Mouse (Mus musculus) spleen, adult 2 months (tissue): ENCODE measurements around the gene Sez6l2. TPM values are rescaled to one million over a fixed set of nuclear protein-coding genes. Genes with fewer than 3 reads are reported as not detected.

Source experiments
- DNase-seq, 2 experiments: peaks; one replicate each; pipeline versions ENCODE4 v3.0.0 to v3.0.0-alpha.2; 2012 to 2021; ENCODE audit warnings: low spot score in 2 of 2, low read depth in 1 of 2
- H3K27ac ChIP-seq: fragments of 200-500 bp; 2 replicates; pipeline ENCODE4 v1.5.1; 2012; ENCODE audit warnings: low read length, inconsistent platforms; ENCODE audit not compliant: insufficient read depth
- H3K27me3 ChIP-seq: fragments of 200-500 bp; 2 replicates; pipeline ENCODE4 v1.6.1; 2012; ENCODE audit warnings: mild to moderate bottlenecking, moderate library complexity, low read length, inconsistent platforms; ENCODE audit not compliant: control insufficient read depth, insufficient read depth
- H3K36me3 ChIP-seq: fragments of 200-500 bp; 2 replicates; pipeline ENCODE4 v1.6.1; 2012; ENCODE audit warnings: mild to moderate bottlenecking, low read length, inconsistent platforms; ENCODE audit not compliant: control insufficient read depth, insufficient read depth
- H3K4me1 ChIP-seq: fragments of 200-500 bp; 2 replicates; pipeline ENCODE4 v1.6.1; 2011; ENCODE audit warnings: inconsistent platforms; ENCODE audit not compliant: control insufficient read depth, insufficient read depth, insufficient read length
- H3K4me3 ChIP-seq: fragments of 200-500 bp; 2 replicates; pipeline ENCODE4 v1.5.1; 2011; ENCODE audit warnings: mild to moderate bottlenecking, inconsistent platforms; ENCODE audit not compliant: insufficient read depth, insufficient read length; ENCODE audit errors: extremely low read depth
- CTCF ChIP-seq: fragments of 200-500 bp; IDR thresholded peaks from 2 replicates; pipeline ENCODE4 v1.5.1; 2011; ENCODE audit warnings: mild to moderate bottlenecking, inconsistent platforms; ENCODE audit not compliant: insufficient read depth, insufficient read length, insufficient replicate concordance; ENCODE audit errors: extremely low read depth
- POLR2A ChIP-seq: fragments of 200-500 bp; IDR thresholded peaks from 2 replicates; pipeline ENCODE4 v1.6.1; 2011; ENCODE audit warnings: low read depth, low read length, inconsistent platforms
- WGBS: fragments of 180-500 bp; shearing (Covaris S2); methylation state at CpG from one replicate; pipeline ENCODE4 v1.1.7; 2018; 5-methylcytosine and 5-hydroxymethylcytosine counted together
- polyA plus RNA-seq: library from polyadenylated mRNA; depleted of rRNA; stranded (reverse); fragments of >200 nt; gene quantifications from 2 replicates; pipeline ENCODE4 v1.2.3, GENCODE M21; 2012

Gene Sez6l2
- polyA plus RNA-seq, 1 experiment, result 2.9 TPM

- 77% methylated on average over 10 of the region's 10 CpGs for WGBS
- TF ChIP-seq POLR2A, result no peak
- no peak for TF ChIP-seq CTCF
Measured at GRCm38 (mm10) chr7:126984667-126985444, 34.5 kb downstream of the Sez6l2 start.

DNA sequence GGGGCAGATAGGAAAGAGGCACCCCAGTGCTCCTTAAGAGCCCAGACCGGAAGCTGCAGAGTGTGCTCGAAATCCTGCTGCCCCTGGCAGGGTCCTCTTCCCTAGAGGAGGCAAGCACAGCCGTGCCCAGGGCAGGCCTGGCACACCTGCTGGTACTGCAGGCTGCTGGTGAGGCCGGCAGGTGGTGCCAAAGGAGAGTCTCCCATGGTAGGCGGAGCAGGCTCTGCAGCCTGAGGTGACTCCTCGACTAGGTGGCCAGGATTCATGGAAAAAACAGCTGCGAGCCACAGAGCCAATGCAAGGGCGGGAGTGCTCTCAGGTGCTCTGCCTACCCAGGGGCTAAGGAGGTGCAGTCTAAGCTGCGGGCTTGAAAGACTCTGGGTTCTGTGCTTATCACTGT lies 36.0 kb downstream of the Sez6l2 start:
- Histone ChIP-seq H3K27me3 (no peaks in the 10 kb centered on the region), H3K4me1 (no peaks in the 10 kb centered on the region), H3K4me3 (no peak overlapping the region), H3K36me3 (peaks cover 24% of the 10 kb centered on the region), H3K27ac (no peak overlapping the region)
- 61% methylated on average over 9 of the region's 9 CpGs for WGBS
- TF ChIP-seq POLR2A, result no peak
- peak; percentile 55; the same call in 1 of the 2 replicates for TF ChIP-seq CTCF
- DNase-seq, result no peak

More at GRCm38 (mm10) chr7:126984667-126985444, 34.5 kb downstream of the Sez6l2 start:
- no peaks in the 10 kb centered on the region for H3K27me3 ChIP-seq
- H3K4me1 ChIP-seq, result no peaks in the 10 kb centered on the region
- H3K4me3 ChIP-seq, result no peak overlapping the region
- no peak overlapping the region for H3K27ac ChIP-seq
- H3K36me3 ChIP-seq, result peaks cover 30% of the 10 kb centered on the region
- DNase-seq, result no peak

DNA sequence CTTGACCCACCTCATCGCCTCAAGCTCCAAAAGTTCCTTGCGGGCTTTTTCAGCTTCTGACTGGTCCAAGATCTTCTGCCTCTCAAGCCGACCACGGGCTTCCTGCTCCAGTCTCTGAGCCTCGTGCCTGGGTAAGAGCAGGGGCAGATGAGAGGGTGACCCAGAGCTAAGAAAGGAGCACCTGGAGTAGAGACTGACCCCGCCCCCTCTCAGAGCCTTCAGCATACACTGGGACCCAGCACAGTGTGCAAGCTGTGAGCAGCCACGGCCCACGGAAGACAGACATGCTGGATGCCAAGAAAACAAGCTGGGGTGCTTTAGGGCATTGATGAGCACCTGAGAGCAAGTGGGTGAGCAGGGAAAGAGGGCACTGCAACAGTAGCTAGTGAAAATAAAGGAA lies 38.5 kb downstream of the Sez6l2 start:
- H3K4me1 ChIP-seq, result no peaks in the 10 kb centered on the region
- H3K4me3 ChIP-seq, result no peak overlapping the region
- no peak overlapping the region for H3K27ac ChIP-seq
- TF ChIP-seq POLR2A (no peak), CTCF (no peak)
- DNase-seq, result no peak
- peaks cover 26% of the 10 kb centered on the region for H3K36me3 ChIP-seq
- no peaks in the 10 kb centered on the region for H3K27me3 ChIP-seq
- 81% methylated on average over 8 of the region's 8 CpGs for WGBS

DNA sequence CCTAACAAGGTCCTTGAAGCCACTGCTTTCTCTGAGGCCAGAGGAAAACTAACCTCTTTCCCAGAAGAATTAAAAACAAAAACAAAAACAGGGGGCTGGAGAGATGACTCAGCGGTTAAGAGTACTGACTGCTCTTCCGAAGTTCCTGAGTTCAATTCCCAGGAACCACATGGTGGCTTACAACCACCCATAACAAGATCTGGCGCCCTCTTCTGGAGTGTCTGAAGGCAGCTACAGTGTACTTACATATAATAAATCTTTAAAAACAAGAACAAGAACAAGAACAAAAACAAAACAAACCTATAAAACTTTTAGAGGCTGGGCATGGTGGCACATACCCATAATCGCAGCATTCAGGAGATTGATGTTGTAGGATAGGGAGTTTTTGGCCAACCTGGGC lies 46.1 kb downstream of the Sez6l2 start:
- DNase-seq, result no peak
- Histone ChIP-seq H3K27me3 (no peaks in the 10 kb centered on the region), H3K4me3 (no peak overlapping the region), H3K36me3 (peaks cover 25% of the 10 kb centered on the region), H3K27ac (no peak overlapping the region), H3K4me1 (no peaks in the 10 kb centered on the region)
- 88% methylated on average over 4 of the region's 4 CpGs for WGBS
- TF ChIP-seq POLR2A (no peak), CTCF (no peak)

DNA sequence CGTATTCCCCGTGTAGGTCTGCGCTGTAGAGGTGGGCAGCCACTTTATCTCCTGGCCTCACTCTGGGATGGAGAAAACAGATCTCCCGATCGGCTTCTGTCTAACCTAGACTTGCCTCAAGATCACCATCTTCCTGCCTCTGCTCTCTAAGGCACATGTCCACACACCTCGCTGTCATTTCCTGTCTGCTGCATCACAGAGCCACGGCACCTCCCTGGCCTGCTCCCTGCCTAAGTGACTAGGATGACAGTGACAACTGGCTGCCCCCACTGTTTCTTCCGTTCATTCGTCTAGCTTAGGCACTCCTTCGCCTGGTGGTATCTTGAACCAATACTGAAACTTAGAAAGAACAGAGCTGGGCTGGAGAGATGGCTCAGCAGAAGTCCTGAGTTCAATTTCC lies 49.2 kb downstream of the Sez6l2 start:
- H3K36me3 ChIP-seq, result peaks cover 23% of the 10 kb centered on the region

DNA sequence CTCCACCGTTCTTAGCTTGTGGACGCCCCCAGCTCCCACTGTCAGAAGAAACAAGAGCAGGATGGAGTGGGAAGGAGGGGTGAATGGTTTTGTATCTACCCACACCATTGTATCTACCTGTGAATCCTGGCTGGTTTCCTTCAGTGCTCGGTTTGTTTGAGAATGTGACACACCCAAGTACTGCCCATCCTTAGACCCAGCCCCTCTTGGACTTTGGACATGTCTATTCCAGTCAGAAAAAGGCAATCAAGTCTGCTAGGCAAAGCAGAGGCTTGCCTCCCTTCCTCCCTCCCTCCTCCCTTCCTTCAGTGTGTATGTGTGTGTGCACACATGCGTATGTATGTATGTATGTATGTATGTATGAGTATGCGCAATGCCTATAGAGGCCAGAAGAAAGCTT lies 53.3 kb downstream of the Sez6l2 start:
- peaks cover 4% of the 10 kb centered on the region; the same call in 1 of the 2 replicates for H3K4me1 ChIP-seq

More for the DNA sequence above, 49.2 kb downstream of the Sez6l2 start:
- 69% methylated on average over 10 of the region's 10 CpGs for WGBS
- DNase-seq, result no peak
- TF ChIP-seq CTCF (no peak), POLR2A (no peak)
- Histone ChIP-seq H3K4me1 (no peaks in the 10 kb centered on the region), H3K4me3 (no peak overlapping the region), H3K27ac (no peak overlapping the region), H3K27me3 (no peaks in the 10 kb centered on the region)

More for the DNA sequence above, 53.3 kb downstream of the Sez6l2 start:
- Histone ChIP-seq H3K27ac (no peak overlapping the region), H3K36me3 (peaks cover 8% of the 10 kb centered on the region), H3K4me3 (no peak overlapping the region), H3K27me3 (no peaks in the 10 kb centered on the region)
- TF ChIP-seq POLR2A (no peak), CTCF (no peak)
- DNase-seq, result no peak
- 93% methylated on average over 5 of the region's 5 CpGs for WGBS
